Mouse (Mus musculus) midbrain, embryonic 11.5 days (tissue): Measurements from ENCODE around the gene Olfr1309. TPM values are rescaled to one million over a fixed set of nuclear protein-coding genes. Genes with fewer than 3 reads are reported as not detected.
"Not testable (repeated sequence)": the region's sequence is repeated elsewhere in the genome, so short reads cannot be mapped to it uniquely, and the experiment has no call there.

Source experiments
- ATAC-seq: fragments of 200-750 bp; cut with Nextera tagmentation; 2 replicates; pipeline ENCODE4 v1.8.0; 2017; ENCODE audit warnings: moderate TSS enrichment, moderate library complexity; ENCODE audit not compliant: low FRiP score
- DNase-seq: peaks from one replicate; pipeline ENCODE4 v3.0.0; 2015; ENCODE audit warnings: low spot score; ENCODE audit errors: missing footprints
- H3K27ac ChIP-seq: fragments of 300-500 bp; sonication (generic); 2 replicates; pipeline ENCODE4 v1.5.1; 2014; ENCODE audit warnings: low read depth, low read length
- H3K27me3 ChIP-seq: fragments of 300-500 bp; sonication (generic); 2 replicates; pipeline ENCODE4 v1.6.1; 2014; ENCODE audit warnings: mild to moderate bottlenecking, low read length, moderate library complexity, mixed read lengths; ENCODE audit not compliant: control insufficient read depth, insufficient read depth
- H3K36me3 ChIP-seq: fragments of 300-500 bp; sonication (generic); 2 replicates; pipeline ENCODE4 v1.6.1; 2014; ENCODE audit warnings: mild to moderate bottlenecking, low read length, moderate library complexity, mixed read lengths; ENCODE audit not compliant: control insufficient read depth, insufficient read depth
- H3K4me1 ChIP-seq: fragments of 300-500 bp; sonication (generic); 2 replicates; pipeline ENCODE4 v1.6.1; 2014; ENCODE audit warnings: low read length; ENCODE audit not compliant: control insufficient read depth, insufficient read depth
- H3K4me2 ChIP-seq: fragments of 300-500 bp; sonication (generic); 2 replicates; pipeline ENCODE4 v1.6.1; 2014; ENCODE audit warnings: mild to moderate bottlenecking, moderate library complexity
- H3K4me3 ChIP-seq: fragments of 300-500 bp; sonication (generic); 2 replicates; pipeline ENCODE4 v1.5.1; 2014; ENCODE audit warnings: low read depth, low read length
- H3K9ac ChIP-seq: fragments of 300-500 bp; sonication (generic); 2 replicates; pipeline ENCODE4 v1.6.1; 2014; ENCODE audit warnings: low read length
- H3K9me3 ChIP-seq: fragments of 300-500 bp; sonication (generic); 2 replicates; pipeline ENCODE4 v1.6.1; 2016; ENCODE audit warnings: low read length; ENCODE audit not compliant: control insufficient read depth
- WGBS: fragments of 180-500 bp; shearing (Covaris S2); extraction: QIAGEN DNeasy Blood & Tissue Kit; methylation state at CpG from one replicate; pipeline ENCODE4 v1.1.7; 2014; 5-methylcytosine and 5-hydroxymethylcytosine counted together
- polyA plus RNA-seq: library from polyadenylated mRNA; unstranded; fragments of >200 nt; fragmentation: Nextera tagmentation; extraction: Ambion mirVana; gene quantifications from 2 replicates; pipeline ENCODE4 v1.2.1, GENCODE M21; 2014

Gene Olfr1309
- not detected in 2 replicates for polyA plus RNA-seq

- ATAC-seq = no peak
- no peak within 1 kb of the TSS for H3K27ac ChIP-seq
- H3K27me3 ChIP-seq = no peaks in the 10 kb centered on the region
- no peak within 1 kb of the TSS for H3K4me3 ChIP-seq
- no peaks in the 10 kb centered on the region for H3K4me1 ChIP-seq
- no peak within 1 kb of the TSS for H3K4me2 ChIP-seq
- H3K36me3 ChIP-seq = no peaks in the 10 kb centered on the region
- H3K9me3 ChIP-seq = no peaks in the 10 kb centered on the region
- 62% methylated on average over 1 of the region's 1 CpGs for whole genome bisulfite sequencing
- no peak for DNase-seq
- no peak within 1 kb of the TSS for H3K9ac ChIP-seq
Measured at GRCm38 (mm10) chr2:111990181-111990580, at the start of gene Olfr1309. Olfr1309 (minus strand) TSS chr2:111990281.

- H3K27ac ChIP-seq, H3K36me3 ChIP-seq, ATAC-seq, H3K9me3 ChIP-seq, H3K4me3 ChIP-seq, H3K9ac ChIP-seq, H3K27me3 ChIP-seq, DNase-seq, H3K4me1 ChIP-seq, H3K4me2 ChIP-seq: not testable (repeated sequence)
- 61% methylated on average over 6 of the region's 6 CpGs for WGBS
Measured at GRCm38 (mm10) chr2:112026971-112027370, 36.9 kb upstream of the Olfr1309 start.

- no peak within 1 kb of the TSS for H3K9ac ChIP-seq
- 83% methylated on average over 2 of the region's 2 CpGs for whole genome bisulfite sequencing
Measured at GRCm38 (mm10) chr2:112024312-112024711, 34.2 kb upstream of the Olfr1309 start, which contains the start of gene Olfr1311. Olfr1311 (minus strand) TSS chr2:112024412.

GRCm38 (mm10) chr2:112014900-112015299 is 24.8 kb upstream of the Olfr1309 start:
- no peak overlapping the region for H3K9ac ChIP-seq
- no peak for DNase-seq
- H3K4me1 ChIP-seq = no peaks in the 10 kb centered on the region
- H3K27ac ChIP-seq = no peak overlapping the region
- WGBS = 82% methylated on average over 3 of the region's 3 CpGs
- H3K4me3 ChIP-seq = no peak overlapping the region
- no peak overlapping the region for H3K4me2 ChIP-seq
- no peaks in the 10 kb centered on the region for H3K36me3 ChIP-seq
- H3K9me3 ChIP-seq = no peaks in the 10 kb centered on the region
- no peaks in the 10 kb centered on the region for H3K27me3 ChIP-seq
- ATAC-seq = no peak

More at GRCm38 (mm10) chr2:112024312-112024711, 34.2 kb upstream of the Olfr1309 start, which contains the start of gene Olfr1311:
- DNase-seq (no peak), ATAC-seq (no peak)
- Histone ChIP-seq H3K4me1 (no peaks in the 10 kb centered on the region), H3K9me3 (no peaks in the 10 kb centered on the region), H3K36me3 (no peaks in the 10 kb centered on the region), H3K4me3 (no peak within 1 kb of the TSS), H3K27ac (no peak within 1 kb of the TSS), H3K27me3 (no peaks in the 10 kb centered on the region), H3K4me2 (no peak within 1 kb of the TSS)

- no peak within 1 kb of the TSS for H3K4me3 ChIP-seq
- H3K27ac ChIP-seq = no peak within 1 kb of the TSS
- ATAC-seq (no peak), DNase-seq (no peak)
- H3K9me3 ChIP-seq = no peaks in the 10 kb centered on the region
- H3K4me2 ChIP-seq = no peak within 1 kb of the TSS
- H3K9ac ChIP-seq = no peak within 1 kb of the TSS
- H3K36me3 ChIP-seq = no peaks in the 10 kb centered on the region
- no peaks in the 10 kb centered on the region for H3K4me1 ChIP-seq
- H3K27me3 ChIP-seq = no peaks in the 10 kb centered on the region
Measured at GRCm38 (mm10) chr2:112012608-112013007, 22.5 kb upstream of the Olfr1309 start, which contains the start of gene Olfr1310. Olfr1310 (minus strand) TSS chr2:112012708.

- no peak within 1 kb of the TSS for H3K4me3 ChIP-seq
- DNase-seq (no peak), ATAC-seq (no peak)
- H3K4me1 ChIP-seq = no peaks in the 10 kb centered on the region
- H3K9ac ChIP-seq = no peak within 1 kb of the TSS
- H3K9me3 ChIP-seq = no peaks in the 10 kb centered on the region
- no peak within 1 kb of the TSS for H3K4me2 ChIP-seq
- H3K27ac ChIP-seq = no peak within 1 kb of the TSS
- WGBS = 54% methylated on average over 1 of the region's 1 CpGs
- H3K36me3 ChIP-seq = no peaks in the 10 kb centered on the region
- H3K27me3 ChIP-seq = no peaks in the 10 kb centered on the region
Measured at GRCm38 (mm10) chr2:111964844-111965243, 25.2 kb downstream of the Olfr1309 start, which contains the start of gene Olfr1308. Olfr1308 (minus strand) TSS chr2:111964944.

- WGBS = 82% methylated on average over 1 of the region's 1 CpGs
Measured at GRCm38 (mm10) chr2:111949340-111949739, 40.7 kb downstream of the Olfr1309 start, which contains the start of gene Olfr1307. Olfr1307 (minus strand) TSS chr2:111949440.

More at GRCm38 (mm10) chr2:111949340-111949739, 40.7 kb downstream of the Olfr1309 start, which contains the start of gene Olfr1307:
- Histone ChIP-seq H3K9me3 (no peaks in the 10 kb centered on the region), H3K27me3 (no peaks in the 10 kb centered on the region), H3K4me1 (no peaks in the 10 kb centered on the region), H3K4me3 (no peak within 1 kb of the TSS), H3K9ac (no peak within 1 kb of the TSS), H3K4me2 (no peak within 1 kb of the TSS), H3K36me3 (no peaks in the 10 kb centered on the region), H3K27ac (no peak within 1 kb of the TSS)
- no peak for DNase-seq
- no peak for ATAC-seq

Other genes starting within 250 kb of the Olfr1309 start
- not detected in 2 replicates for gene Olfr1301, start 239.3 kb downstream of the Olfr1309 start, polyA plus RNA-seq
- not detected in 2 replicates for gene Olfr1302, start 212.9 kb downstream of the Olfr1309 start, polyA plus RNA-seq
- not detected in 2 replicates for gene Olfr1303, start 169.9 kb downstream of the Olfr1309 start, polyA plus RNA-seq
- gene Olfr1305, start 113.1 kb downstream of the Olfr1309 start, polyA plus RNA-seq = not detected in 2 replicates
- not detected in 2 replicates for gene Olfr1306, start 74.0 kb downstream of the Olfr1309 start, polyA plus RNA-seq
- gene Olfr1307, start 40.8 kb downstream of the Olfr1309 start, polyA plus RNA-seq = not detected in 2 replicates
- gene Olfr1308, start 25.3 kb downstream of the Olfr1309 start, polyA plus RNA-seq = not detected in 2 replicates
- not detected in 2 replicates for gene Olfr1310, start 22.4 kb upstream of the Olfr1309 start, polyA plus RNA-seq
- gene Olfr1311, start 34.1 kb upstream of the Olfr1309 start, polyA plus RNA-seq = not detected in 2 replicates
- not detected in 2 replicates for gene Olfr1312, start 60.0 kb upstream of the Olfr1309 start, polyA plus RNA-seq
- not detected in 2 replicates for gene Olfr1313, start 87.6 kb upstream of the Olfr1309 start, polyA plus RNA-seq
- gene Olfr1314, start 106.5 kb upstream of the Olfr1309 start, polyA plus RNA-seq = not detected in 2 replicates
- not detected in 2 replicates for gene Olfr1315-ps1, start 125.2 kb upstream of the Olfr1309 start, polyA plus RNA-seq
- gene Olfr1316, start 144.7 kb upstream of the Olfr1309 start, polyA plus RNA-seq = not detected in 2 replicates
- gene Olfr1317, start 150.0 kb upstream of the Olfr1309 start, polyA plus RNA-seq = not detected in 2 replicates
- gene Olfr1318, start 163.9 kb upstream of the Olfr1309 start, polyA plus RNA-seq = not detected in 2 replicates
- 8.9 and 9.3 TPM in 2 replicates for gene Lpcat4, start 249.2 kb upstream of the Olfr1309 start, polyA plus RNA-seq